Mouse (Mus musculus) erythroblast, adult 5-6 weeks (primary cell): Measurements from ENCODE around the gene Wdr83os. TPM values are rescaled to one million over a fixed set of nuclear protein-coding genes. Genes with fewer than 3 reads are reported as not detected.
"Not testable (repeated sequence)": the region's sequence is repeated elsewhere in the genome, so short reads cannot be mapped to it uniquely, and the experiment has no call there.

Experiments used
- ATAC-seq: replicated peaks from 2 replicates; pipeline ENCODE4 v1.8.0; 2016; ENCODE audit warnings: moderate number of reproducible peaks, mild to moderate bottlenecking, moderate TSS enrichment, inconsistent platforms; ENCODE audit not compliant: poor library complexity, low FRiP score, severe bottlenecking
- total RNA-seq, 2 experiments: library from RNA; stranded (forward) in 1 of 2; stranded (reverse) in 1 of 2; fragments of 150-400 nt in 1 of 2; fragments of 200-764, 138-1000 nt in 1 of 2; gene quantifications; 2 replicates each; pipeline versions ENCODE4 v1.2.3 to v1.2.4; 2015 to 2017; ENCODE audit warnings: low replicate concordance in 2 of 2

The Wdr83os gene
- total RNA-seq, 2 experiments from 2014 or later: 4.3 to 31.3 TPM

DNA sequence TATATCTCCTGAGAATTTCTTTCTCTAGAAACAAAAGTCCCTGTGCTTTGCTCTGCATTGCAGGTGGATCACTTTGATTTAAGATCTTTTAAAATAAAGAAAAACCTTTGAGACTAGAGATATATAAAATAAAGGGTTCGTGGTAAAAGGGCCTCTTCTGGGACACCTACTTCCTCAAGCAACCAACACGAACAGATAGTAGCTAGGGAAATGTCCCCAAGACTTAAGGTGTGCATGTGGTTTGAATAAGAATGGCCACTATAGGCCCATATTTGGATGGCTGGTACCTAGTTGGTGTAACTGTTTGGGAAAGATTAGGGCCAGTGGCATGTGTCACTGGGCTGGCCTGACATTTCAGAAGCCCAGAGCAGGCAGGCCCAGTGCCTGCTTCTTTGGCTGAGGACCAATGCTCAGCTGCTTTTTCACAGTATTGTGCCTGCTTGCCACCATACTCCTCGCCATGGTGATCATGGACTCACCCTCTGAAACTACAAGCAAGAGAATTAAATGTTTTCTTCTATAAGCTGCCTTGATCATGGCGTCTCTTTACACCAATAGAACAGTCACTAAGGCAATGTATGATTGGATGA lies 19.6 kb downstream of the Wdr83os start:
- no peak for ATAC-seq

DNA sequence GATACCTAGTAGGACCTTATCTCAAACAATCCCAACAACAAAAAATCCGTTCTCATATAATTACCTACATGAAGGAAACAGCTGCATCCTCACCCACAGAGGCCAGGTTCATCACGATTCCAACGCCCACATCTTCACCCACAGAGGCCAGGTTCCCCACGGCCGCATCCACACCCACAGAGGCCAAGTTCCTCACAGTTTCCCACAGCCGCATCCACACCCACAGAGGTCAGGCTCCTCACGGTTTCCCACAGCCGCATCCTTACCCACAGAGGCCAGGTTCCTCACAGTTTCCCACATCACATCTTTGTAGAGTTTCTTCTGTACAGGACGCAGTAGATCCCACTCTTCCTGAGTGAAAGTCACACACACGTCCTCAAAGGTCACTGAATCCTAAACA lies 32.7 kb downstream of the Wdr83os start:
- ATAC-seq: no peak

- ATAC-seq: no peak
These were observed 35.0 kb downstream of the Wdr83os start for GRCm38 (mm10) chr8:85115501-85115900.

DNA sequence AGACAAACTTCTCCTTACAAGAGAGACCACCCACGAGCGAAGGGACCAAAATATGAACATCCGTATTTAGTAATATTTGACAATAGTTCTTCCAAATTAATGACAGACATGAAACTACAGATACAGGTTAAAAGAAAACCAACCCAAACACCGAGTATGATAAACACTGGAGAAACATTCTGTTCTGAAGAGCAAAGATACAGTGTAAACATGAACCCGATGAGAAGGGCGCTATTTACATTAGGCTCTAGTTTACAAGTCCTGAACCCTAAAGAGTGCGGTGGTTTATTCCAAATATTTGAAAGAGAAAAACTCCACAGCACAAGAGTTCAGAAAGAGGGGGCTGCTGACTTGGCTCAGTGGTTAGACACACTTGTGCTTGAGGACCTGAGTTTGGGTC lies 36.4 kb downstream of the Wdr83os start:
- no peak for ATAC-seq

DNA sequence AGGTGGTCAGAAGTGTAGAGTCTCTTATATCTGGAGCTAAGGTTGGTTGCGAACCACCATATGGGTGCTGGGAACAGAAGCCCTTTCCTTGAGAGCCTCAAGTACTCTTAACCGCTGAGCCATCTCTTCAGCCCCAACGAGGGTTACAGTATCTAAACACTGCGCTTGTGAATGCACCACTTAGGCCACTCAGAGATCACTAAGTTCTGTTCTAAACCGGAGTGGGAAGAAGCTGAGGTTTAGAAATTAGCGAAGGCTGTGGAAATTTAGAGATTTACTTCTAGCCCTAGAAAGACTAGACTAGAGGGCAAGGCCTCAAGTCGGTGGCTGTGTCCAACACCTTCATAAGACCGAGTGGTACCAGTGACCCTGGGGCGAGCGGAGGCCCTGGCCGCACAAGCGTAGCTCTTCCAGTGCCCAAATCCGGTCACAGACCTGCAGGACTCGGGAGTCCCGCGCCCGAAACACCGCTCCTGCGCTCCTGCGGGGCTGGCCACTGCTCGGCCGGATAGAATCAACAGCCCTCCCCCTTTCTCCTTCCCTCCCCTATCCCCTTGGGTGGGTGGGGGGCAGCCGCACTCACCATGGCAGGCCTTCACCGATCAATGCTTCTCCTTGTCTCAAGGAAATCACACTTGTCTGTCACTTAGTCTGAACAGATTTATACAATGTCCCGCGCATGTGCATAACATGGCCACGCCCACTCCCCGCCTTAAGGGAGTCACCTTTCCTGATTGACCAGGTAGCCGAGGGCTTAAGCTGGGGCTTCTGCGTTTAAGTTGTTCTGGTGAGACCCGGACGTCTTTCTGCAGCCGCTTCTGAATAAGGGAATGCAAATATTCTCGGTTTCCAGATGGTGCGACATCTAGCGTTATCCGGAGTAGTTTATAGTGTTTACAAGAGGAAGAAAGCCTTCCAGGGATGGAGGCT lies 38.8 kb downstream of the Wdr83os start:
- no peak for ATAC-seq

GRCm38 (mm10) chr8:85120251-85120650 lies 39.7 kb downstream of the Wdr83os start:
- ATAC-seq: not testable (repeated sequence)

- no peak for ATAC-seq
These were observed 42.5 kb downstream of the Wdr83os start, which contains the start of gene Zfp791 for GRCm38 (mm10) chr8:85122995-85123394. TSS of gene Zfp791 (minus strand) at chr8:85123095.

DNA sequence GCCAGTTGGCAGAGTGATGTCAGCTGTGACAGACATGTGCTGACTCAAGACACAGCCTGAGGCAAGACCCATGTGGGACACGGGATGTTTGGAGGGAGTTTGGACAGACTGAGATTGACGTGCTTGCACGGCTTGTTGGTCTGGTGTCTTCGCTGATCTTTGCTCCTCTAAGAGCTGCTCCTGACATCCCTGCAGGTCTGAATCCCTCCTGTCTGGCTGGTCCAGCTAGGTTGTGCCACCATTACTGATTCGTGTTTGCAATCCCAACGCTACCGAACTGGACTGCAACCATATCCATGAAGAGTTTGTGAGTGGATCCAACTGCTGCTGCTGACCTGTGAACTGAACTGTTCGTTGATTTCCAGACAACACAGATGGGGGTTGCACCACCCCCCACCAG lies 43.2 kb downstream of the Wdr83os start:
- ATAC-seq: no peak

Other genes starting within 250 kb of the Wdr83os start
- gene Gadd45gip1, start 249.2 kb upstream of the Wdr83os start, total RNA-seq (2015; ENCODE audit: low replicate concordance): 4.4 and 5.9 TPM in 2 replicates
- 7.4 and 7.7 TPM in 2 replicates for gene Gadd45gip1, start 249.2 kb upstream of the Wdr83os start, total RNA-seq (2017; ENCODE audit: low replicate concordance)
- gene Rad23a, start 240.1 kb upstream of the Wdr83os start, total RNA-seq (2015; ENCODE audit: low replicate concordance): 379 and 406 TPM in 2 replicates
- 572 and 669 TPM in 2 replicates for gene Rad23a, start 240.1 kb upstream of the Wdr83os start, total RNA-seq (2017; ENCODE audit: low replicate concordance)
- gene Calr, start 233.8 kb upstream of the Wdr83os start, total RNA-seq (2015; ENCODE audit: low replicate concordance): 255 and 289 TPM in 2 replicates
- gene Calr, start 233.8 kb upstream of the Wdr83os start, total RNA-seq (2017; ENCODE audit: low replicate concordance): 800 and 908 TPM in 2 replicates
- gene Farsa, start 223.8 kb upstream of the Wdr83os start, total RNA-seq (2015; ENCODE audit: low replicate concordance): 6.0 and 9.6 TPM in 2 replicates
- gene Farsa, start 223.8 kb upstream of the Wdr83os start, total RNA-seq (2017; ENCODE audit: low replicate concordance): 25.0 and 28.8 TPM in 2 replicates
- gene Syce2, start 208.6 kb upstream of the Wdr83os start, total RNA-seq (2015; ENCODE audit: low replicate concordance): 54.3 and 54.8 TPM in 2 replicates
- 10.6 and 24.4 TPM in 2 replicates for gene Syce2, start 208.6 kb upstream of the Wdr83os start, total RNA-seq (2017; ENCODE audit: low replicate concordance)
- gene Gcdh, start 186.8 kb upstream of the Wdr83os start, total RNA-seq (2015; ENCODE audit: low replicate concordance): 7.9 and 14.6 TPM in 2 replicates
- gene Gcdh, start 186.8 kb upstream of the Wdr83os start, total RNA-seq (2017; ENCODE audit: low replicate concordance): 13.4 and 17.6 TPM in 2 replicates
- 58.9 and 59.8 TPM in 2 replicates for gene Klf1, start 178.8 kb upstream of the Wdr83os start, total RNA-seq (2015; ENCODE audit: low replicate concordance)
- 85.0 and 116 TPM in 2 replicates for gene Klf1, start 178.8 kb upstream of the Wdr83os start, total RNA-seq (2017; ENCODE audit: low replicate concordance)
- gene Dnase2a, start 172.2 kb upstream of the Wdr83os start, total RNA-seq (2015; ENCODE audit: low replicate concordance): 31.9 and 44.9 TPM in 2 replicates
- 85.2 and 99.8 TPM in 2 replicates for gene Dnase2a, start 172.2 kb upstream of the Wdr83os start, total RNA-seq (2017; ENCODE audit: low replicate concordance)
- gene Mast1, start 143.4 kb upstream of the Wdr83os start, total RNA-seq (2015; ENCODE audit: low replicate concordance): not detected in 2 replicates
- 0.28 TPM in 1 of 2 replicates, not detected in the other for gene Mast1, start 143.4 kb upstream of the Wdr83os start, total RNA-seq (2017; ENCODE audit: low replicate concordance)
- gene Rtbdn, start 133.7 kb upstream of the Wdr83os start, total RNA-seq (2015; ENCODE audit: low replicate concordance): not detected in 2 replicates
- not detected in 2 replicates for gene Rtbdn, start 133.7 kb upstream of the Wdr83os start, total RNA-seq (2017; ENCODE audit: low replicate concordance)
- gene Gm49661, start 111.3 kb upstream of the Wdr83os start, total RNA-seq (2015; ENCODE audit: low replicate concordance): not detected in 2 replicates
- not detected in 2 replicates for gene Gm49661, start 111.3 kb upstream of the Wdr83os start, total RNA-seq (2017; ENCODE audit: low replicate concordance)
- 1,192 and 1,430 TPM in 2 replicates for gene Prdx2, start 111.2 kb upstream of the Wdr83os start, total RNA-seq (2015; ENCODE audit: low replicate concordance)
- gene Prdx2, start 111.2 kb upstream of the Wdr83os start, total RNA-seq (2017; ENCODE audit: low replicate concordance): 2,193 and 2,235 TPM in 2 replicates
- 31.8 and 67.2 TPM in 2 replicates for gene Rnaseh2a, start 111.0 kb upstream of the Wdr83os start, total RNA-seq (2015; ENCODE audit: low replicate concordance)
- gene Rnaseh2a, start 111.0 kb upstream of the Wdr83os start, total RNA-seq (2017; ENCODE audit: low replicate concordance): 37.4 and 37.9 TPM in 2 replicates
- 6.1 and 6.7 TPM in 2 replicates for gene Junb, start 102.0 kb upstream of the Wdr83os start, total RNA-seq (2015; ENCODE audit: low replicate concordance)
- 15.5 and 16.1 TPM in 2 replicates for gene Junb, start 102.0 kb upstream of the Wdr83os start, total RNA-seq (2017; ENCODE audit: low replicate concordance)
- 1.9 and 5.0 TPM in 2 replicates for gene Hook2, start 90.1 kb upstream of the Wdr83os start, total RNA-seq (2015; ENCODE audit: low replicate concordance)
- gene Hook2, start 90.1 kb upstream of the Wdr83os start, total RNA-seq (2017; ENCODE audit: low replicate concordance): 1.6 and 6.1 TPM in 2 replicates
- gene Best2, start 66.2 kb upstream of the Wdr83os start, total RNA-seq (2015; ENCODE audit: low replicate concordance): not detected in 2 replicates
- gene Best2, start 66.2 kb upstream of the Wdr83os start, total RNA-seq (2017; ENCODE audit: low replicate concordance): not detected in 2 replicates
- gene Asna1, start 55.5 kb upstream of the Wdr83os start, total RNA-seq (2015; ENCODE audit: low replicate concordance): 20.8 and 24.2 TPM in 2 replicates
- 13.5 and 26.3 TPM in 2 replicates for gene Asna1, start 55.5 kb upstream of the Wdr83os start, total RNA-seq (2017; ENCODE audit: low replicate concordance)
- 32.1 and 45.4 TPM in 2 replicates for gene Trir, start 53.9 kb upstream of the Wdr83os start, total RNA-seq (2015; ENCODE audit: low replicate concordance)
- gene Trir, start 53.9 kb upstream of the Wdr83os start, total RNA-seq (2017; ENCODE audit: low replicate concordance): 72.9 and 103 TPM in 2 replicates
- gene Tnpo2, start 43.8 kb upstream of the Wdr83os start, total RNA-seq (2015; ENCODE audit: low replicate concordance): 9.6 and 10.8 TPM in 2 replicates
- gene Tnpo2, start 43.8 kb upstream of the Wdr83os start, total RNA-seq (2017; ENCODE audit: low replicate concordance): 11.2 and 14.6 TPM in 2 replicates
- 5.4 TPM in 1 of 2 replicates, not detected in the other for gene Fbxw9, start 20.7 kb upstream of the Wdr83os start, total RNA-seq (2015; ENCODE audit: low replicate concordance)
- gene Fbxw9, start 20.7 kb upstream of the Wdr83os start, total RNA-seq (2017; ENCODE audit: low replicate concordance): 0.43 and 4.3 TPM in 2 replicates
- gene Gm5741, start 12.8 kb upstream of the Wdr83os start, total RNA-seq (2015; ENCODE audit: low replicate concordance): not detected in 2 replicates
- not detected in 2 replicates for gene Gm5741, start 12.8 kb upstream of the Wdr83os start, total RNA-seq (2017; ENCODE audit: low replicate concordance)
- gene Dhps, start 9.0 kb upstream of the Wdr83os start, total RNA-seq (2015; ENCODE audit: low replicate concordance): 12.3 and 16.1 TPM in 2 replicates
- gene Dhps, start 9.0 kb upstream of the Wdr83os start, total RNA-seq (2017; ENCODE audit: low replicate concordance): 3.2 and 12.1 TPM in 2 replicates
- gene Wdr83, start 566 bp downstream of the Wdr83os start, total RNA-seq (2015; ENCODE audit: low replicate concordance): 1.7 and 16.9 TPM in 2 replicates
- gene Wdr83, start 566 bp downstream of the Wdr83os start, total RNA-seq (2017; ENCODE audit: low replicate concordance): 4.9 and 6.3 TPM in 2 replicates
- 27.5 and 32.8 TPM in 2 replicates for gene Man2b1, start 2.5 kb downstream of the Wdr83os start, total RNA-seq (2015; ENCODE audit: low replicate concordance)
- gene Man2b1, start 2.5 kb downstream of the Wdr83os start, total RNA-seq (2017; ENCODE audit: low replicate concordance): 17.8 and 18.6 TPM in 2 replicates
- gene Zfp791, start 42.4 kb downstream of the Wdr83os start, total RNA-seq (2015; ENCODE audit: low replicate concordance): not detected in 2 replicates
- not detected in 2 replicates for gene Zfp791, start 42.4 kb downstream of the Wdr83os start, total RNA-seq (2017; ENCODE audit: low replicate concordance)
- gene Cks1brt, start 71.2 kb downstream of the Wdr83os start, total RNA-seq (2015; ENCODE audit: low replicate concordance): not detected in 2 replicates
- gene Cks1brt, start 71.2 kb downstream of the Wdr83os start, total RNA-seq (2017; ENCODE audit: low replicate concordance): not detected in 2 replicates
- not detected in 2 replicates for gene Olfr371, start 145.2 kb downstream of the Wdr83os start, total RNA-seq (2015; ENCODE audit: low replicate concordance)
- gene Olfr371, start 145.2 kb downstream of the Wdr83os start, total RNA-seq (2017; ENCODE audit: low replicate concordance): not detected in 2 replicates
- 38.2 and 48.5 TPM in 2 replicates for gene Orc6, start 218.9 kb downstream of the Wdr83os start, total RNA-seq (2015; ENCODE audit: low replicate concordance)
- gene Orc6, start 218.9 kb downstream of the Wdr83os start, total RNA-seq (2017; ENCODE audit: low replicate concordance): 47.6 and 89.5 TPM in 2 replicates
- gene Vps35, start 219.1 kb downstream of the Wdr83os start, total RNA-seq (2015; ENCODE audit: low replicate concordance): 54.8 and 68.4 TPM in 2 replicates
- 50.0 and 53.9 TPM in 2 replicates for gene Vps35, start 219.1 kb downstream of the Wdr83os start, total RNA-seq (2017; ENCODE audit: low replicate concordance)